Mouse (Mus musculus): ENCODE results near the gene Nup160. TPM values are rescaled to one million over a fixed set of nuclear protein-coding genes. Genes with fewer than 3 reads are reported as not detected.

Nup160 gene
- total RNA-seq, 2 experiments from 2014 or later = 18.2 to 20.7 TPM

Other genes with a start within 250 kb of the Nup160 start
- gene Ptprj, start 96.6 kb upstream of the Nup160 start, total RNA-seq (2021) = 100 to 1,000 TPM; 116 to 122 TPM
- 10 to 100 TPM; 50.3 to 52.0 TPM for gene Fnbp4, start 68.2 kb downstream of the Nup160 start, total RNA-seq (2021)
- gene Agbl2, start 105.5 kb downstream of the Nup160 start, total RNA-seq (2021) = under 1 TPM; 0.25 to 0.60 TPM
- gene Mtch2, start 169.9 kb downstream of the Nup160 start, total RNA-seq (2021) = 100 to 1,000 TPM; 114 to 123 TPM
- gene C1qtnf4, start 208.6 kb downstream of the Nup160 start, total RNA-seq (2021) = 100 to 1,000 TPM; 274 to 275 TPM
- gene Kbtbd4, start 227.5 kb downstream of the Nup160 start, total RNA-seq (2021) = 10 to 100 TPM; 40.1 to 43.1 TPM
- 100 to 1,000 TPM; 234 to 246 TPM for gene Ndufs3, start 227.6 kb downstream of the Nup160 start, total RNA-seq (2021)

Measured in left cerebral cortex, postnatal 25 days (tissue).